Mouse (Mus musculus): ENCODE results near the gene Lrrc55. TPM values are rescaled to one million over a fixed set of nuclear protein-coding genes. Genes with fewer than 3 reads are reported as not detected.
A peak's percentile ranks its signal among the peaks of the same experiment; 100 is the strongest.

Gene Lrrc55
- polyA plus RNA-seq, 1 experiment from 2014 or later = 1.1 TPM

GRCm38 (mm10) chr2:85139846-85140245 is 57.2 kb downstream of the Lrrc55 start:
- Histone ChIP-seq H3K4me3 (no peak overlapping the region), H3K4me1 (no peaks in the 10 kb centered on the region), H3K36me3 (no peaks in the 10 kb centered on the region), H3K27me3 (no peaks in the 10 kb centered on the region), H3K27ac (no peak overlapping the region), H3K9me3 (no peaks in the 10 kb centered on the region), H3K9ac (no peak overlapping the region), H3K4me2 (replicated peaks) (no peak overlapping the region)
- ATAC-seq (ENCODE audit: insufficient number of reproducible peaks, insufficient read depth, low FRiP score, low TSS enrichment) = no peak
- 75% methylated on average over 7 of the region's 7 CpGs for WGBS

GRCm38 (mm10) chr2:85139393-85139792 is 57.6 kb downstream of the Lrrc55 start:
- 66% methylated on average over 4 of the region's 4 CpGs for WGBS
- Histone ChIP-seq H3K9me3 (no peaks in the 10 kb centered on the region), H3K9ac (no peak overlapping the region), H3K4me2 (replicated peaks) (no peak overlapping the region), H3K27me3 (no peaks in the 10 kb centered on the region), H3K4me1 (no peaks in the 10 kb centered on the region), H3K4me3 (no peak overlapping the region), H3K36me3 (no peaks in the 10 kb centered on the region), H3K27ac (no peak overlapping the region)
- no peak for ATAC-seq (ENCODE audit: insufficient number of reproducible peaks, insufficient read depth, low FRiP score, low TSS enrichment)

- 0 out of 2 replicates have a peak overlapping the region, but pooled peaks have one; percentile 9 for H3K4me3 ChIP-seq
- no peaks in the 10 kb centered on the region for H3K4me1 ChIP-seq
- H3K9me3 ChIP-seq = no peaks in the 10 kb centered on the region
- no peaks in the 10 kb centered on the region for H3K36me3 ChIP-seq
- H3K9ac ChIP-seq = no peak overlapping the region
- ATAC-seq (ENCODE audit: insufficient number of reproducible peaks, insufficient read depth, low FRiP score, low TSS enrichment) = no peak
- no peak overlapping the region for H3K4me2 ChIP-seq (replicated peaks)
- H3K27me3 ChIP-seq = no peaks in the 10 kb centered on the region
- 32% methylated on average over 2 of the region's 2 CpGs for WGBS
- no peak overlapping the region for H3K27ac ChIP-seq
Observed at GRCm38 (mm10) chr2:85138143-85138542, 58.9 kb downstream of the Lrrc55 start.

- 64% methylated on average over 10 of the region's 10 CpGs for WGBS
- H3K4me1 ChIP-seq = no peaks in the 10 kb centered on the region
- no peaks in the 10 kb centered on the region for H3K27me3 ChIP-seq
- no peak overlapping the region for H3K27ac ChIP-seq
- no peak for ATAC-seq (ENCODE audit: insufficient number of reproducible peaks, insufficient read depth, low FRiP score, low TSS enrichment)
- no peaks in the 10 kb centered on the region for H3K36me3 ChIP-seq
- H3K4me3 ChIP-seq = 0 out of 2 replicates have a peak overlapping the region, but pooled peaks have one; percentile 9
- no peaks in the 10 kb centered on the region for H3K9me3 ChIP-seq
- H3K4me2 ChIP-seq (replicated peaks) = no peak overlapping the region
- H3K9ac ChIP-seq = no peak overlapping the region
Observed at GRCm38 (mm10) chr2:85137601-85138140, 59.3 kb downstream of the Lrrc55 start.

- 0 out of 2 replicates have a peak overlapping the region, but pooled peaks have one; percentile 30 for H3K27ac ChIP-seq
- 86% methylated on average over 21 of the region's 21 CpGs for WGBS
Observed at GRCm38 (mm10) chr2:85136831-85137520, 60.0 kb downstream of the Lrrc55 start.

GRCm38 (mm10) chr2:85136089-85136488 is 60.9 kb downstream of the Lrrc55 start, which contains the start of gene Aplnr:
Gene Aplnr (plus strand): TSS chr2:85136225.
- H3K9me3 ChIP-seq = no peaks in the 10 kb centered on the region
- ATAC-seq (ENCODE audit: insufficient number of reproducible peaks, insufficient read depth, low FRiP score, low TSS enrichment) = peak; percentile 68; the same call in 1 of the 2 replicates
- H3K27me3 ChIP-seq = no peaks in the 10 kb centered on the region
- no peak within 1 kb of the TSS for H3K9ac ChIP-seq
- H3K4me3 ChIP-seq = 0 out of 2 replicates have a peak within 1 kb of the TSS, but pooled peaks have one; percentile 5
- H3K4me1 ChIP-seq = no peaks in the 10 kb centered on the region
- H3K27ac ChIP-seq = 0 out of 2 replicates have a peak within 1 kb of the TSS, but pooled peaks have one; percentile 30
- no peak within 1 kb of the TSS for H3K4me2 ChIP-seq (replicated peaks)
- no peaks in the 10 kb centered on the region for H3K36me3 ChIP-seq
- WGBS = 8% methylated on average over 4 of the region's 4 CpGs

More at GRCm38 (mm10) chr2:85136831-85137520, 60.0 kb downstream of the Lrrc55 start:
- no peaks in the 10 kb centered on the region for H3K9me3 ChIP-seq
- H3K4me2 ChIP-seq (replicated peaks) = no peak overlapping the region
- no peaks in the 10 kb centered on the region for H3K36me3 ChIP-seq
- no peak overlapping the region for H3K9ac ChIP-seq
- H3K4me1 ChIP-seq = no peaks in the 10 kb centered on the region
- no peak for ATAC-seq (ENCODE audit: insufficient number of reproducible peaks, insufficient read depth, low FRiP score, low TSS enrichment)
- H3K27me3 ChIP-seq = no peaks in the 10 kb centered on the region
- 0 out of 2 replicates have a peak overlapping the region, but pooled peaks have one; percentile 5 for H3K4me3 ChIP-seq

- Histone ChIP-seq H3K36me3 (no peaks in the 10 kb centered on the region), H3K4me2 (replicated peaks) (no peak overlapping the region), H3K27me3 (no peaks in the 10 kb centered on the region), H3K4me3 (no peak overlapping the region), H3K4me1 (no peaks in the 10 kb centered on the region), H3K27ac (no peak overlapping the region), H3K9me3 (no peaks in the 10 kb centered on the region), H3K9ac (no peak overlapping the region)
- no peak for ATAC-seq (ENCODE audit: insufficient number of reproducible peaks, insufficient read depth, low FRiP score, low TSS enrichment)
- 62% methylated on average over 1 of the region's 1 CpGs for WGBS
Observed at GRCm38 (mm10) chr2:85135099-85135498, 61.9 kb downstream of the Lrrc55 start.

GRCm38 (mm10) chr2:85132204-85132603 is 64.8 kb downstream of the Lrrc55 start:
- Histone ChIP-seq H3K9me3 (no peaks in the 10 kb centered on the region), H3K4me2 (replicated peaks) (no peak overlapping the region), H3K9ac (no peak overlapping the region), H3K4me1 (no peaks in the 10 kb centered on the region), H3K27me3 (no peaks in the 10 kb centered on the region), H3K27ac (no peak overlapping the region), H3K4me3 (no peak overlapping the region), H3K36me3 (no peaks in the 10 kb centered on the region)
- ATAC-seq (ENCODE audit: insufficient number of reproducible peaks, insufficient read depth, low FRiP score, low TSS enrichment) = no peak
- 56% methylated on average over 2 of the region's 2 CpGs for WGBS

- Histone ChIP-seq H3K27me3 (no peaks in the 10 kb centered on the region), H3K4me3 (no peak overlapping the region), H3K4me2 (replicated peaks) (no peak overlapping the region), H3K9me3 (no peaks in the 10 kb centered on the region), H3K9ac (no peak overlapping the region), H3K36me3 (no peaks in the 10 kb centered on the region), H3K4me1 (no peaks in the 10 kb centered on the region), H3K27ac (no peak overlapping the region)
- no peak for ATAC-seq (ENCODE audit: insufficient number of reproducible peaks, insufficient read depth, low FRiP score, low TSS enrichment)
- WGBS = 0% methylated on average over 1 of the region's 1 CpGs
Observed at GRCm38 (mm10) chr2:85131724-85132123, 65.3 kb downstream of the Lrrc55 start.

GRCm38 (mm10) chr2:85131226-85131625 is 65.8 kb downstream of the Lrrc55 start:
- H3K9ac ChIP-seq = no peak overlapping the region
- H3K4me3 ChIP-seq = no peak overlapping the region
- no peak overlapping the region for H3K4me2 ChIP-seq (replicated peaks)
- H3K27me3 ChIP-seq = no peaks in the 10 kb centered on the region
- H3K9me3 ChIP-seq = no peaks in the 10 kb centered on the region
- WGBS = 19% methylated on average over 2 of the region's 2 CpGs
- no peak overlapping the region for H3K27ac ChIP-seq
- no peak for ATAC-seq (ENCODE audit: insufficient number of reproducible peaks, insufficient read depth, low FRiP score, low TSS enrichment)
- H3K4me1 ChIP-seq = no peaks in the 10 kb centered on the region
- no peaks in the 10 kb centered on the region for H3K36me3 ChIP-seq

- H3K4me3 ChIP-seq = no peak overlapping the region
- H3K27ac ChIP-seq = no peak overlapping the region
- no peaks in the 10 kb centered on the region for H3K9me3 ChIP-seq
- H3K36me3 ChIP-seq = no peaks in the 10 kb centered on the region
- no peak for ATAC-seq (ENCODE audit: insufficient number of reproducible peaks, insufficient read depth, low FRiP score, low TSS enrichment)
- 49% methylated on average over 6 of the region's 6 CpGs for whole genome bisulfite sequencing
- no peaks in the 10 kb centered on the region for H3K27me3 ChIP-seq
- H3K4me1 ChIP-seq = no peaks in the 10 kb centered on the region
- H3K4me2 ChIP-seq (replicated peaks) = no peak overlapping the region
- no peak overlapping the region for H3K9ac ChIP-seq
Observed at GRCm38 (mm10) chr2:85129496-85129971, 67.5 kb downstream of the Lrrc55 start.

Measured in embryonic facial prominence, embryonic 12.5 days (tissue).